Mouse (Mus musculus): Measurements from ENCODE around the gene Coro1a.

DNA sequence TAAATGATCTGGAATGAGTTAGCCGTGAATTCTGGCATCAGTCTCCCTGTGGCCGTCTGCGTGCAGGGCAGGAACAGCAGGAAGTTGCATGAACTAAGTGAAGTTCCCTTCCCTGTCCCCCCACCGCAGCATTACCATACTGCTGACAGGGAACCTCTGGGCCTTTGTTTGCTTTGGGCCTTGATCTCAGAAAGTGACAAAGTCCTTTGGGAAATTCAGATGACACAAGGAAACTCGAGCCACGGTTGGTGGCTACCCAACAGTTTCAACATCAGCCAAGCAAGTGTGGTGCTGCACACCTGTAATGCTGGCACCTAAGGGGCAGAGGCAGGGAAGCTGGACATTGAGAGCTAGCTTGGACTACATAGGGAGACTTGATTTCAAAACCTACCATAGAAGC lies 39.2 kb upstream of the Coro1a start:
- TF ChIP-seq CTCF (conservative IDR thresholded peaks at IDR 0.05; ENCODE audit: insufficient read depth, insufficient read length, low read depth, low read length) (no peak), POLR2A (IDR thresholded peaks at IDR 0.05; ENCODE audit: low read depth, low read length) (no peak)

Measured in kidney, adult 2 months (tissue).